Mouse (Mus musculus) monocyte, adult 59 days (primary cell): ENCODE data around the gene Gm21913. TPM values are rescaled to one million over a fixed set of nuclear protein-coding genes. Genes with fewer than 3 reads are reported as not detected.

Source experiments
- total RNA-seq, 2 experiments: library from RNA; stranded (reverse); gene quantifications; one replicate each; pipeline ENCODE4 v1.2.4; 2023

Gene Gm21913
- not detected for total RNA-seq

GRCm38 (mm10) chrY:74623596-74623995, at the start of gene Gm21913:
TSS of gene Gm21913 (plus strand) at chrY:74623896.

Other genes starting within 250 kb of the Gm21913 start
- gene Gm29110, start 153.4 kb upstream of the Gm21913 start, total RNA-seq, result not detected